Mouse (Mus musculus): ENCODE measurements around the gene Slc16a10.

DNA sequence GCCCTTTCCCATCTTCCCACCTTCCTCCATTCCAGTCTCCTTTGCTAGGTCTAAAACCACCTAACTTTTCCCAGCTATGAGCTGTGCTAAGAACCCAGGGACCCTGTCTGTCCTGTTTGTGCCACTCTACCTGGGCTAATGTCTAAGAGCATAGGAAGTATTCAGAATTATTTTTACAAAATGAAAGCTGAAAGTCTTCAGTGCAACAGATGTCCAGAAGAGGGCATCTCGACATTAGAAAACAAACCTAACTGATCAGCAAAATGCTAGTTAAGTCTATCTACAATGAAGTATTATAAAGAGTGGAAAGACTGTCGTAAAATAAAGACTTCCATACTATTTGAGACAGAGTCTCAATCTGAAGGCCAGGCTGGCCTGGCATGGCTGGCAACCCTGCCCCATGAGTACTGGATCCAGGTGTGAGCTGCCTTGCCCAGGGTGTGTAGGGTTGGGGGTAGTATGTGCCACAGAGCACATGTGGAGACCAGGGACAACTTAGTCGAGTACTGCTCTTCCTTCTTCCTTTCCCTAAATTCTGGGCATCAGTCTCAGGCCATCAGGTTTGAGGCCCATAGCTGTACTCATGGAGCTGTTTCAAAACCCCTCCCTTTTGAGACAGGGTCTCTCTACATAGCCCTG, 88.7 kb downstream of the Slc16a10 start:
- TF ChIP-seq POLR2A (IDR thresholded peaks at IDR 0.05; ENCODE audit: low read depth, low read length) (no peak), RCOR1 (conservative IDR thresholded peaks at IDR 0.05; ENCODE audit: low read depth, low read length) (no peak)

Measured in CH12.LX (cell line).